Mouse (Mus musculus): ENCODE measurements around the gene Inpp5f.
A peak's percentile ranks its signal among the peaks of the same experiment; 100 is the strongest.

Gene Inpp5f

GRCm38 (mm10) chr7:128739116-128739461 lies 128.0 kb downstream of the Inpp5f start:
- no peak for DNase-seq (ENCODE audit: low read depth, low spot score)

- no peak for DNase-seq (ENCODE audit: low read depth, low spot score)
These were observed 128.5 kb downstream of the Inpp5f start for GRCm38 (mm10) chr7:128739462-128740277.

- peak; percentile 91 for DNase-seq (ENCODE audit: low read depth, low spot score)
These were observed 129.2 kb downstream of the Inpp5f start, which contains the start of gene Mcmbp for GRCm38 (mm10) chr7:128740334-128740733. TSS of gene Mcmbp (minus strand) at chr7:128740495.

- DNase-seq (ENCODE audit: low read depth, low spot score): no peak
These were observed 132.8 kb downstream of the Inpp5f start for GRCm38 (mm10) chr7:128743898-128744297.

GRCm38 (mm10) chr7:128744684-128745485 lies 133.8 kb downstream of the Inpp5f start, which contains the start of gene Sec23ip:
TSS of gene Sec23ip (plus strand) at chr7:128744943.
- DNase-seq (ENCODE audit: low read depth, low spot score): peak; percentile 99

All from ES-CJ7 (cell line).